Mouse (Mus musculus) bone marrow macrophage, adult 2 months (primary cell): ENCODE results near the gene Vmn2r110.

ENCODE experiments used
- CTCF ChIP-seq: IDR thresholded peaks from 2 replicates; pipeline ENCODE4 v1.5.1; 2012; ENCODE audit warnings: low read depth, mild to moderate bottlenecking, low read length, moderate library complexity
- POLR2A ChIP-seq: IDR thresholded peaks from 2 replicates; pipeline ENCODE4 v1.6.1; 2012; ENCODE audit warnings: mild to moderate bottlenecking, low read depth, low read length, borderline replicate concordance

- TF ChIP-seq CTCF (no peak), POLR2A (no peak)
Measured at GRCm38 (mm10) chr17:20624777-20625176, 28.6 kb upstream of the Vmn2r110 start, which contains the start of gene Fpr-rs3.
